Mouse (Mus musculus): ENCODE measurements around the gene Sco2. TPM values are rescaled to one million over a fixed set of nuclear protein-coding genes. Genes with fewer than 3 reads are reported as not detected.

The Sco2 gene
- total RNA-seq, 1 experiment from 2014 or later, result 26.0 TPM

DNA sequence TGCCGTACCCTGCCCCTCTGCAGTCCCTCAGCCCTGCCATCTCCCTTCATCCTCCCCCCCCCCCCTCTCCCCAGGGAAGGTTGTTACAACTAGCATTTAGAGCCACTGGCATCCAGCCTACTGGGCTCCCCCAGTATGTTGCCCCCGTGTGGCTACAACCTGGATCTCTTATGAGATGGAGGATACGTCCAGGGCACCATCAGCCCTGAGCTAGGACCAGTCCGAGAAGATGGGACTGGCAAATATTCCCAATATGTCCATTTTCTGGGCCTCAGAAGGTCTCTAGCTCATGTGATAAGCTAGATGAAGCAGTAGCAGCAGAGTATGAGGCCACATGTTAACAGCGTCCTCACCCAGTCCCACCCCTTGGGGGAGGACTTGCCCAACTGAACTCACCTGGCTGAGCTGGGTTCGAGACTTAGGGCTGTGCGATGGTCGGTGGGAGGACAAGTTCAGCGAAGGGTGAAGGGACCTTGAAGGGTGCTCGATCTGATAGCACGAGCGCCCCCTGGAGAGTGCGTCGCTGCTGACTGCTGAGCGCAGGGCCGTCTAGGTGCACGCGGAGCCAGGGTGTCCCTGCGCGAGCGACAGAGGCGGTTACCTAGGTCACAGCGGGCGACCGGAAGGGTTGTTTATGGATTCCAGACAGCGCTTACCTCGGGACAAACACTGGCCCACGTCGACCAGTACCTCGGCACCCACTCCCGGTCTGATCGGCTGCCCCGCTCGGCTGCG is 452 bp downstream of the Sco2 start:
- peak; percentile 87 for DNase-seq

GRCm38 (mm10) chr15:89372536-89372935 is 1.1 kb downstream of the Sco2 start:
- DNase-seq, result no peak

DNA sequence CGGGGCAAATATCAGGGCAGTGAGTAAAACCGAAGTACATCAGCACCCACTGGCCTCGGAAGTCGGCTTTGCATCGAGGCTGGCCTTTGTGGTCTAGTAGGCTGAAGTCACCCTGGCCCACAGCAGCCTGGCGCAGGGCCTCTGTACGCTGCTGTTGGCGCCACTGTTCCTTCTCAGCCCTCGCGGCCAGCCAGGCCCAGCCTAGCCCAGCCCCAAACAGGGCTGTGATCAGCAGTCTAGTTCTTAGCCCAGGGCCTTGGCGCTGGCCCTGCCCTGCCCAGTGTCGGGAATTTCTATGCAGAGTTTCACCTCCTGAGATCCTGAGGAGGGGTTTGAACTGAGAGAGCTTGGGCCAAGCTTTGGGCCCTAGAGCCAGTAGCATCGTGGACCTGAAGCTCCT is 1.6 kb downstream of the Sco2 start:
- DNase-seq, result no peak

DNA sequence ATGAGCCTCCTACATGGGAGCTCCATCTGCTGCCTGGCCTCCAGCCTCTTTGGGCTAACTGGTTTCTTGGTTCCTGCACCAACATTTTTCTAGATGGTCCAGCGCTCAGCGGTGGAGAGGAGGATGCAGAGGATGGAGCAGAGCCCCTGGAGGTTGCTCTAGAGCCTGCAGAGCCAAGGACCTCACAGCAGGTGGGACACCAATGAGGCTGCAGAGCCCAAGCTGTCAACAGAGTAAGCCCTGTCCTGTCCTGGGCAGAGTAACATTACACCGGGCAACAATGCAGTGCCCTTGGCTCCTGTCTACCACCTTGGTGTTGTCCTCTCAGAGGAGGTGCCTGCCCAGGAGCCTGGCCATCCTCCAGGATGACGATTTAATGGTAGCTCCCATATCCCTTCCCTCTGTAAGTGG is 8.5 kb downstream of the Sco2 start:
- DNase-seq, result no peak

DNA sequence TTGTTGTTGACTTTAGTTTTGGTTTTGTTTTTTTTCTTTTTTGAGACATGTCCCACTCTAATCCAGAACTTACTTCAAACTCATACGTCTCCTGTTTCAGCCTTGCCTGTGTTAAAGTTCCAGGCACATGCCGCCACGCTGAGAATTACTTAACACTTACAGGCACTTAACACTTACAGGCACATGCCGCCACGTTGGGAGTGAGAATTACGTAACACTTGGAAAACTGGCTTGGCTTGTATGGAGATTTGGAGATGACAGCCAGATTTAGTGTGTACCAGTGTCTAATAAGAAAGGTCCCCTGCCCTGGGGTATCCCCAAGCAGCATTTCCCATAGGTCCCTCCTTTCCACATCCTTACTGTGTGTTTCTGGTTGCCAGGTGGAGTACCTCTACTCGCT is 10.6 kb downstream of the Sco2 start:
- no peak for DNase-seq

- no peak for DNase-seq
These were observed 14.9 kb downstream of the Sco2 start for GRCm38 (mm10) chr15:89358784-89359183.

DNA sequence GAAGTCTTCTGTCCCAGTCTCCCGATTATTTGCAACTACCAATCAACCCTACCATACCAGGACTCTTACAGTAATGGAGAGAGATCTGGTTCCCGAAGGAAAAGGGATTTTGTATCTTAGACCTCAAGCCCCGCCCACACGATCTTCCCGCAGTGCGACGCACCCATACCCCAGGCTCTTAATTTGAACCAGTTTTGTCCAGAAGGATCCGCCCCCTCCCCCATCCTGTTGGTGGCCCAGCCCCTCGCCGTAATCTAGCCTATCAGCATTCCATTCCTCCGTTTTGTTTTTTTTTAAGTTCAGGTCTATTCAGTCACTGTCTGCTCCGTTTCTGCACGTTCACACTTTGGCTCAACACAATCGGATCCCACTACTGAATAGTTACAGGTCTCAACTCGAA is 17.3 kb downstream of the Sco2 start:
- DNase-seq, result peak; percentile 73

DNA sequence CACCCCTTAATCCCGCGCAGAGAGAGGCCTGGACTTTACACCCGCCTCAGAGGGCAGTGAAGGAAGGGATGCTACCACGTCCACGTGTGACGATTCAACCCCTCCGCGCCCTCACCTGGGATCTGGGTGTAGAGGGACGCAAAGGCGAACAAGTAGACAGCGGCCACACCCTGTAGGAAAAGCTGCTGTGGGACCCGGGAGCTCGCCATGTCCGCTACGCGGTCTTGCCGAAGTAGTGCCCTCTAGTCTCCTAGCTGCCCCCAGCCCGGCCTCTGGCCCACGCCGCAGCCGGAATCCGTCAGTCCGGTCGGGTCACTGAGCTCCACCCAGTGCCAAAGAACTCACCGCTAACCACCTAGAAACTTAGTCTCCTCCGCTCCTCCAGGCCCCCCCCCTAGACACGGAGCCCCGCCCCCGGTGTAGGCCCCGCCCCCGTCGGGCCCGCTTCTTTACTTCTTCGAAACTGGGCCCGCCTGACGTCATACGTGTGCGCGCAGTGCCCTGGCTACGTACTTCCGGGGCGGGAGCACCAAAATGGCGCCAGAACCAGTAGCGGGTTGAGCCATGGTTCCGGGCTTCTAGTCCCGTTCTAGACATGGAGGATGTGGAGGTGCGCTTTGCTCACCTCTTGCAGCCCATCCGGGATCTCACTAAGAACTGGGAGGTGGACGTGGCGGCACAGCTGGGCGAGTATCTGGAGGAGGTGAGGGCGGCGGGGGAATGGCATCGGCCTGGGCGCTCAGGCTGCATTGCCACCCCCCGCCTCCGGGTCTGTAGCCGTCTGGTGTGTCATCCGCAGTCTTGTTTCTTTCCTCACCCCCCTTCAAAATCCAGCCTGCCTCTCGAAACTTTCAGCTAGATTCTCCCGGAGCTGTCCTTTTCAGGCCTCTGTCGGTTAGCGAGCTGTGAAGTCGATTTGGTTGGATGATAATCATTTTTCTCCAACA is 18.1 kb downstream of the Sco2 start, which contains the start of the genes Lmf2 and Ncaph2:
TSS of gene Lmf2 (minus strand) at position 419 of the 947 bp plus-strand sequence.
TSS of gene Ncaph2 (plus strand) at position 479 of the 947 bp plus-strand sequence.
- peak; percentile 97 for DNase-seq

DNA sequence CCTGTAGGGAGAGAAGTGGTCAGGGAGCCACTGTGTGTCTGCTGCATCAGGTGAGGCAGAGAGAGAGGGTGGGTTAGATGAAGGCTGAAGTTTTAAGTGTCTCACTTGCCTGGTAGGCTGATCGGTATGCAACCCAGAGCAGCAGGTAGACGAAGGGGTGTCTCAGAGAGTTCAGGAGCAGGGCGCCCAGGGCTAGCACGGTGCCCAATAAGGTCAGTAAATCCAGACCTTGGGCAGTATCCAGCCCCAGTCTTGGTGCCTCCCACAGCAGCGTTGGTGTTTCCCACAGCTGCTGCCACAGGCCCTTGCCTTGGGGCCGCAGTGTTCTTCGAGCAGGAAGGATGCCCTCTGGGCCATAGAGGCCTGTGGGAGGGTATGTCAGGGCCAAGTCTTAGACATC is 19.2 kb downstream of the Sco2 start:
- no peak for DNase-seq

DNA sequence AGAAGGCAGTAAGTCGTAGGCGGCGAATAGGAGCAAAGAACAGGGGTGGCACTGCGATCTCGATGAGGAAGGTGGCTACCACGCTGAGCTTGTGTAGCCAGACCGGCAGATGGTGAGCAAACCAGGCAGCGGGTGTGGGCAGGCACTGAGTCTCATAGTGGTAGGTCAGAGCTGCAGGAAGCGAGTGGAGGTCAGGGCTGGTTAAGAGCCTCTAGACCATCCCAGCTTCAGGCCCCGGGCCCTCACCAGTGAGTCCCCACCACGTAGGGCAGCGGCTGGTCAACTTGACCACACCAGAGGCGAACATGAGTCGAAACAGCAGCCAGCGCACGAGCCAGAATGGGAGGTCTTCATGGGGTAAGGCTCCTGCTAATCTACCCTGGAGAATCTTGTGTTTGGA is 19.8 kb downstream of the Sco2 start:
- DNase-seq, result no peak

- no peak for DNase-seq
These were observed 20.9 kb downstream of the Sco2 start for GRCm38 (mm10) chr15:89352795-89353194.

GRCm38 (mm10) chr15:89352054-89352453 is 21.6 kb downstream of the Sco2 start:
- no peak for DNase-seq

DNA sequence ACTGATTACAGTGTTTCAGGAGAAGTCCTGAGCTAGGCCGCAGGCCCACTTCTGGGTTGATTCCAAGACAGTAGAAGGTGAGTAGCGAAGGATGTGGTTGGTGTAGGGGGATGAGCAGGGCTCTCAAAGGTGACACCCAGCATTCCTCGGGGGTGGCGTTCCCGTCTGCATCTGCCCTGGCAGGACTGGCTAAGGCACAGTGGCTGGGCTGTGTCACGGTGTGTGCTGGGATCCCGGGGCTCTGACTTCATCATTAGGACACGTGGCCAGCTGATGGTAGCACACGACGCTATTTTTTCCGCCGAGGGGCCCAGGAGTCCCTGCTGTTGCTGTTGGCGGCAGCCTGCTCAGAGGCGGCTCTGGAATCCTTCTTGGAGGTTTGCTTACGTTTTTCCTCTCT is 22.3 kb downstream of the Sco2 start:
- no peak for DNase-seq

DNA sequence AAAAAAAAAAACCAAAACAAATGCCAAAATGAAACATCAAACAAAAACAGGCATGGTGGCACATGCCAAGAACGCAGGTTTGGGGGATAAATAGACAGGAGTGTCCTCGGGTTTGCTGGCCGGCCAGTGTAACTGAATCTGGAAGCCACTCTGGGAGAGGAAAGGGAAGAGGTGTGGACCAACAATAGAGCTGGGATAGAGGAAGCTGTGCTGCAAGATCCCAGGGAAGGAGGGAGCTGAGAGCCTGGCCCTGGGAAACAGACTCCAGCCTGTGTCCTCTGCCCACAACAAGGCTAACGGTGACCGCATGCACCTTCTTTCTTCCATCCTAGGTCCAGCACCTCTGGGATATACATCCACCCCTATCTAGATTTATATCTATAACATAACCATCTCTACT is 23.2 kb downstream of the Sco2 start:
- no peak for DNase-seq

GRCm38 (mm10) chr15:89343325-89343724 is 30.3 kb downstream of the Sco2 start:
- no peak for DNase-seq

GRCm38 (mm10) chr15:89341678-89342077 is 32.0 kb downstream of the Sco2 start:
- no peak for DNase-seq

DNA sequence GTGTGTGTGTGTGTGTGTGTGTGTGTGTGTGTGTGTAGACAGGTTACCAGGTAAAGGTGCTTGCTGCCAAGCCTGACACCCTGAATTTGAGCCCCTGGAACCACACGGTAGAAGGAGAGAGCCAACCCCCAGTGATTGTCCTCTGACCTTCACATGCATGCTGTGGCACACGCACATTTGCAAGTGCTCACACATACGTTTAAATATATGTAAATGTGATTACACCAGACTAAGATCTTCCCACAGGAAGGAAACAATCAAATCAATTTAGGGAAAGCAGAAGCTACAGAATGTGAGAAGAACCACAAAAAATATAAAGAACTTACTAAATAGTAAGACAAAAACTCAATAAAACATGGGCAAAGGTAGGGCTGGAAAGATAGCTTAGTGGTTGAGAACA is 33.5 kb downstream of the Sco2 start:
- no peak for DNase-seq

GRCm38 (mm10) chr15:89339696-89340095 is 34.0 kb downstream of the Sco2 start:
- no peak for DNase-seq

DNA sequence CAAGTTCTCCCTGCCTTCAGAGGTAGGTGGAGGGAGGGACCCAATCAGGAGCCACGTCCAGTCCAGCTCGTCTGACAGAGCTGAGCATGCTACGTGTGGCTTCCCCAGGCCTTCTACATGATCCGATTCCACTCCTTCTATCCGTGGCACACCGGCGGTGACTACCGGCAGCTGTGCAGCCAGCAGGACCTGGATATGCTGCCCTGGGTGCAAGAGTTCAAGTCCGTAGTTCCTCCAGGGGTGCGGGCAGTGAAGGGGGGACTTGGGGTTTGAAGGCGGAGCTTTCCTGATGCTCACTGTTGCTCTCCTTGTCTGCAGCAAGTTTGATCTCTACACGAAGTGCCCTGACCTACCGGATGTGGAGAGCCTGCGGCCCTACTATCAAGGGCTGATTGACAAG is 37.2 kb downstream of the Sco2 start:
- no peak for DNase-seq

DNA sequence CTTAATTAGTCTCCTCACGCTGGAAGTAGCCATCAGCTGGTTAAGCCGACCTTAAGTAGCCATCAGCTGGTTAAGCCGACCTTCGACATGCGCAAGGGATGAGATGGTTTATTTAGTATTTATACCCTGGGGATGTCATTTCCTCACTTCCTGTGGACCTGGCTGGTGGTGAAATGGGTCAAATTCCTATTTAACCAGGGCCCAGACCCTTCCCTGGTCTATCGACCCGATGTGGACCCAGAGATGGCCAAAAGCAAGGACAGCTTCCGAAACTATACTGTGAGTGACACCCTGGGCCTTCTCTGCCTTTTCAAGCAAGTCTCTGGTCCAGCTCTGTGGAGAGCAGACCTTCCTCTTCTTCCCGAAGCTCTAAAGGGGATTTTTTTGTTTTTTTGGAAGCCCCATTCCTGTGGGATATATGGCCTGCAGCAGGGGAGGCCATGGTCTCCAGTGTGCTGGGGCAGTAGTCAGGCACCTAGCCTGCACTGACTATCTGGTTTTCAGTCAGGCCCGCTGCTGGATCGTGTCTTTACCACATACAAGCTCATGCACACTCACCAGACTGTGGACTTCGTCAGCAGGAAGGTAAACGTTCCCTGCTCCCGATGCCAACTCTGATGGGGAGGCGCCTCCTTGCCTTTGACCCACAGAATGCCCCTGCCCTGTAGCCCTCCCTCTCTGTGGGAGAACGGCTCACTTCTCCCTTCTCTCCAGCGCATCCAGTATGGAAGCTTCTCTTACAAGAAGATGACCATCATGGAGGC is 38.7 kb downstream of the Sco2 start:
- DNase-seq, result no peak

- DNase-seq, result no peak
These were observed 39.4 kb downstream of the Sco2 start, which contains the start of gene Miox for GRCm38 (mm10) chr15:89334271-89334670. Miox (plus strand) TSS chr15:89334398.

DNA sequence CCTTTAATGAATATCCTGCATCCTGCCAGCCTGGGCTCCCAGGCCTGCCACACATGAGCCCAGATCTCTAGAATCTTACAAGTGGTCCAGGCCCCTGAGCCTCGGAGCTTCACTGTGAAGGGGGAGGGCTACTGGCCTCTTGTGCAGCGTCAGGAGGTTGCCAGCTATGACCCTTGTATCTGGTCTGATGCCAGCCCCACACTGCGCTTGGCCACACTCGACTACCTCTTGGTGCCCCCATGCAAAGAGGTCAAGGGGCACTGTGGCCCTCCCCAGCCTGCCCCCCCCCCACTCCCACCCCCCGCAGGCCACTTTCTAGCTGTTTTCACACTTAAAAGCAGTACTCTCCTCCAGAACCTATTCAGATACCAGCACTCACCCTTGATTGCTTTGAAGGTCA is 47.2 kb downstream of the Sco2 start:
- no peak for DNase-seq
